ENCODE assay signal across 8 mouse cellular contexts in the genomic region with DNA sequence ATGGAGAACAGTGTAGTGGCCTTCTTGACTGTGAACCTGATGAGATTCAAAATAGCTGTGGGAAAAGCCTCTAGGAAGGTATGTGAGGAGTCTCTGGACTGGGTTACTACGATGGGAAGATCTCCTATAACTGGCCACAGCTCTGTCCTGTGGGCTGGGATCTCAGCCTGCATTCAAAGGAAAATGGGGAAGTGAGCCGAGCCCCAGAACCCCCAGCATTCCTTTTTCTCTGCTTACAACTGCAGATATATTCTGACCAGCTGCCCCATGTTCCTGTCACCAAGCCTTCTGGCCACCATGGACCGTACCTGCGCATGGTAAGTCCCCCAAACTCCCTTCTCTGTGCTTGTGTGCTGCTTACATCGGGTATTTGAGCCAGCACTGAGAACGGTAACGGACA. TPM values are rescaled to one million over a fixed set of nuclear protein-coding genes. Genes with fewer than 3 reads are reported as not detected.
DNase-seq lines count a peak whose midpoint lies in the region; ATAC-seq lines count a peak whose summit lies in the region.

A gene (plus strand): TSS at position 218 of the 400 bp plus-strand sequence.

- WGBS in kidney, embryonic 14.5 days: 78% methylated on average over 7 of the region's 7 CpGs
- WGBS in intestine, embryonic 16.5 days: 78% methylated on average over 7 of the region's 7 CpGs

- H3K9me3 ChIP-seq in kidney, embryonic 14.5 days (ENCODE audit: control insufficient read depth, low read length): no peaks in the 10 kb centered on the region
- H3K9me3 ChIP-seq in intestine, embryonic 16.5 days (ENCODE audit: control insufficient read depth, low read length): no peaks in the 10 kb centered on the region

- no peak within 1 kb of the TSS for H3K4me2 ChIP-seq in kidney, embryonic 14.5 days (replicated peaks; ENCODE audit: low read depth, low read length)
- no peak within 1 kb of the TSS for H3K4me2 ChIP-seq in intestine, embryonic 16.5 days (ENCODE audit: low read depth, low read length)

- ATAC-seq in kidney, embryonic 14.5 days (ENCODE audit: low FRiP score, low TSS enrichment): no peak
- ATAC-seq in intestine, embryonic 16.5 days: no peak
- no peak for ATAC-seq in megakaryocyte-erythroid progenitor cell, adult 5-6 weeks (replicated peaks; ENCODE audit: low FRiP score, low TSS enrichment, poor library complexity, severe bottlenecking)

- H3K27me3 ChIP-seq in kidney, embryonic 14.5 days (ENCODE audit: control insufficient read depth, insufficient read depth, low read length): no peaks in the 10 kb centered on the region
- H3K27me3 ChIP-seq in intestine, embryonic 16.5 days (replicated peaks; ENCODE audit: control insufficient read depth, insufficient read depth, low read length): no peaks in the 10 kb centered on the region

- H3K27ac ChIP-seq in kidney, embryonic 14.5 days (ENCODE audit: low read depth, low read length): no peak within 1 kb of the TSS
- no peak within 1 kb of the TSS for H3K27ac ChIP-seq in intestine, embryonic 16.5 days (ENCODE audit: low read length)

- no peak within 1 kb of the TSS for H3K4me3 ChIP-seq in kidney, embryonic 14.5 days (ENCODE audit: low read length)
- no peak within 1 kb of the TSS for H3K4me3 ChIP-seq in intestine, embryonic 16.5 days (ENCODE audit: low read length)

- H3K36me3 ChIP-seq in kidney, embryonic 14.5 days (ENCODE audit: control insufficient read depth, insufficient read depth, low read length): no peaks in the 10 kb centered on the region
- H3K36me3 ChIP-seq in intestine, embryonic 16.5 days (ENCODE audit: control insufficient read depth, insufficient read depth, low read length): no peaks in the 10 kb centered on the region

- no peak within 1 kb of the TSS for H3K9ac ChIP-seq in kidney, embryonic 14.5 days (ENCODE audit: low read depth, low read length)
- no peak within 1 kb of the TSS for H3K9ac ChIP-seq in intestine, embryonic 16.5 days (ENCODE audit: low read depth, low read length)

- 0 out of 2 replicates have a peak, but pooled peaks cover 4% of the 10 kb centered on the region for H3K4me1 ChIP-seq in kidney, embryonic 14.5 days (ENCODE audit: control insufficient read depth, insufficient read depth, low read length)
- peaks cover 3% of the 10 kb centered on the region; the same call in 1 of the 2 replicates for H3K4me1 ChIP-seq in intestine, embryonic 16.5 days (ENCODE audit: control insufficient read depth, insufficient read depth, low read length)

- no peak for DNase-seq in kidney, adult 9 months
- no peak for DNase-seq in adrenal gland, postnatal 36 days
- no peak for DNase-seq in gonadal fat pad, adult 2 months (ENCODE audit: low read depth)
- no peak for DNase-seq in c-Kit-positive CD71-positive TER-119-positive erythroid progenitor cells, embryonic 14.5 days (ENCODE audit: low spot score)
- no peak for DNase-seq in embryo, embryonic 9.5 days (ENCODE audit: extremely low spot score)

RNA-seq across cellular contexts. Expression of the gene that starts here (rescaled TPM):
- polyA plus RNA-seq in kidney, embryonic 14.5 days (2014; fragmentation: Nextera tagmentation; extraction: Ambion mirVana): 28.5 and 29.3 TPM in 2 replicates
- 10 to 100 TPM; 17.2 to 23.3 TPM for total RNA-seq in adrenal gland, postnatal 36 days (2021)
- 34.2 and 35.3 TPM in 2 replicates for polyA plus RNA-seq in gonadal fat pad, adult 2 months (2012; rRNA removed)
- 30.8 and 32.9 TPM in 2 replicates for polyA plus RNA-seq in intestine, embryonic 16.5 days (2015; fragmentation: Nextera tagmentation; extraction: Ambion mirVana)
- total RNA-seq in megakaryocyte-erythroid progenitor cell, adult 5-6 weeks (2014; fragmentation: Nextera tagmentation): 28.5 and 30.9 TPM in 2 replicates
- 18.2 and 66.2 TPM in 2 replicates for total RNA-seq in megakaryocyte-erythroid progenitor cell, adult 5-6 weeks (2017)
